Mouse (Mus musculus) C2C12 (cell line): ENCODE measurements around the gene March2. TPM values are rescaled to one million over a fixed set of nuclear protein-coding genes. Genes with fewer than 3 reads are reported as not detected.

Experiments used
- H3K27me3 ChIP-seq: one replicate; pipeline ENCODE4 v1.6.1; 2011; ENCODE audit not compliant: control insufficient read depth, insufficient read depth, insufficient read length
- H3K36me3 ChIP-seq: one replicate; pipeline ENCODE4 v1.6.1; 2011; ENCODE audit not compliant: control insufficient read depth, insufficient read depth
- H3K4me3 ChIP-seq: one replicate; pipeline ENCODE4 v1.5.1; 2011; ENCODE audit warnings: mild to moderate bottlenecking, control low read depth; ENCODE audit not compliant: poor library complexity, insufficient read depth, severe bottlenecking
- H3K79me2 ChIP-seq: one replicate; pipeline ENCODE4 v1.6.1; 2011; ENCODE audit not compliant: control insufficient read depth, insufficient read depth
- H3K79me3 ChIP-seq: one replicate; pipeline ENCODE4 v1.6.1; 2011; ENCODE audit warnings: low read depth, control low read depth
- H3ac ChIP-seq: one replicate; pipeline ENCODE3; 2011; ENCODE audit warnings: low read depth; ENCODE audit not compliant: control insufficient read depth, insufficient read length
- CEBPB ChIP-seq: IDR thresholded peaks from one replicate; pipeline ENCODE4 v1.6.1; 2011; ENCODE audit warnings: low read depth, mild to moderate bottlenecking, control low read depth, moderate library complexity
- CTCF ChIP-seq: IDR thresholded peaks from one replicate; pipeline ENCODE4 v1.5.1; 2011; ENCODE audit not compliant: control insufficient read depth, insufficient read depth, insufficient read length
- FOSL1 ChIP-seq: IDR thresholded peaks from one replicate; pipeline ENCODE4 v1.8.0; 2011; ENCODE audit warnings: mild to moderate bottlenecking, low read length; ENCODE audit not compliant: poor library complexity, insufficient read depth, severe bottlenecking
- MAX ChIP-seq: IDR thresholded peaks from one replicate; pipeline ENCODE4 v1.6.1; 2011; ENCODE audit warnings: mild to moderate bottlenecking, control low read depth
- MYOD1 ChIP-seq: IDR thresholded peaks from one replicate; pipeline ENCODE4 v1.6.1; 2011; ENCODE audit warnings: low read depth; ENCODE audit not compliant: control insufficient read depth, insufficient read length
- MYOG ChIP-seq: IDR thresholded peaks from one replicate; pipeline ENCODE4 v1.6.1; 2011; ENCODE audit not compliant: control insufficient read depth, insufficient read length; ENCODE audit errors: extremely low read depth
- USF1 ChIP-seq: IDR thresholded peaks from one replicate; pipeline ENCODE4 v1.6.1; 2011; ENCODE audit warnings: low read depth, mild to moderate bottlenecking, control low read depth, moderate library complexity
- long read RNA-seq, 2 experiments: library from polyadenylated mRNA; unstranded; transcript quantifications; one replicate each; pipeline ENCODE4 v2.0.0; 2019 to 2020
- polyA plus RNA-seq: library from polyadenylated mRNA; unstranded; fragments of >200 nt; fragmentation: generic; extraction: Trizol; gene quantifications from one replicate; pipeline ENCODE4 v1.2.1, GENCODE M21; 2012; ENCODE audit warnings: missing spikeins

Gene March2
- 30.9 TPM for polyA plus RNA-seq
- long read RNA-seq, experiment 1, transcript March2-205 (5 exons, 1,418 nt): minor isoform, 5 of 58 reads
- long read RNA-seq, experiment 1, transcript March2-203 (5 exons, 1,398 nt): major isoform, 39 of 58 reads
- long read RNA-seq, experiment 1, partial matches to known transcripts: 4 of 58 reads
- long read RNA-seq, experiment 1, other reads (novel, unspliced or antisense): 8 of 58 reads
- long read RNA-seq, experiment 2, transcript March2-203 (5 exons, 1,398 nt): major isoform, 6 of 9 reads
- long read RNA-seq, experiment 2, partial matches to known transcripts: 0 of 9 reads
- long read RNA-seq, experiment 2, other reads (novel, unspliced or antisense): 1 of 9 reads

GRCm38 (mm10) chr17:33718384-33718881 is at the start of gene March2:
Gene March2, minus strand, starts transcription at chr17:33718670.
- Histone ChIP-seq H3K27me3 (no peaks in the 10 kb centered on the region), H3K4me3 (peak within 1 kb of the TSS; percentile 78), H3ac (peak within 1 kb of the TSS; percentile 74), H3K79me2 (no peaks in the 10 kb centered on the region), H3K36me3 (no peaks in the 10 kb centered on the region), H3K79me3 (no peaks in the 10 kb centered on the region)
- no peak for TF ChIP-seq CEBPB
- TF ChIP-seq FOSL1: no peak

GRCm38 (mm10) chr17:33766389-33766788 is 47.9 kb upstream of the March2 start:
- Histone ChIP-seq H3K27me3 (no peaks in the 10 kb centered on the region), H3K79me2 (no peaks in the 10 kb centered on the region)

DNA sequence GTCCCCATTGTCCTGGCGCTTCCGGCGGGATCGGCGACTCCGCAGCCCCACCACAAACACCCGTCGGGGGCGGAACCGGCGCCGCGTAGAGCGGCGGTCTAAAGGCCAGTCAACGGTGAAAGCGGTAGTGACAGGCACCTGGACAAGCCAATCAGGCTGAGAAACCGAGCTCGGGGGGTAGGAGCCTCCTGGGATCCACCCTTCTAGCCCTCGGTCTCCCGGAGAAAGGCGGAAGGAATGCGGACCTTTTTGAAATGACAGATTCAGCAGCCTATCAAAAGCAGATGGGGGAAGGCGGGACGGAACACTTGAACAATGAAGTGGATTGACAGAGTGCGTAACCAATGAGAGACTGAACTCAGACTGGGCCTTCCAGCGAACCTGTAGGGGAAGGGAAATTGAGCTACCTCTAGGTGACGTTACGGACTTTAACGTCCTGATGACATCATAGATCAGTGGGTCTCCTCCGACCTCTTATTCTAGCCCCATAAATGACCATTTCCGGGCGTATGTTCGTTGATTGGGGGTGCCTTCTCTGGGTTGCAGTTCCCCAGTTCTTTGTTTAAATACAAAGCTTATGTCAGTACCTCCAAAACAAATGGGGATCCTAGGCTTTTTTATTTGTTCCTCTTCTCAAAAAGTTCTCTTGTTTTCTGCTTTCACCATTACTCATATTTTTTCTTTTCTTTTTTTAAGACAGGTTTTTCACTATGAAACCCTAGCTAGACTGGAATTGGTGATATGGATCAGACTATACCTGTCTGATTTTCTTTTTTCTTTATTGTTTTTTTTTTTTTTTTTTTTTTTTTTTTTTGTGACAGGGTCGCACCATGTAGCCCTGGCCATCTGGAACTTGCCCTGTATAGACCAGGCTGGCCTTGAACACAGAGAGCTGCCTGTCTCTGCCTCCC is 42.0 kb upstream of the March2 start, which contains the start of gene Rab11b:
Gene Rab11b (minus strand): TSS at position 276 of the 911 bp plus-strand sequence.
- H3K4me3 ChIP-seq: peak within 1 kb of the TSS; percentile 91
- peaks cover 42% of the 10 kb centered on the region for H3K79me2 ChIP-seq
- H3K79me3 ChIP-seq: peaks cover 35% of the 10 kb centered on the region
- H3K36me3 ChIP-seq: peaks cover 5% of the 10 kb centered on the region
- no peaks in the 10 kb centered on the region for H3K27me3 ChIP-seq
- no peak for TF ChIP-seq FOSL1
- TF ChIP-seq USF1: no peak
- H3ac ChIP-seq: peak within 1 kb of the TSS; percentile 78

More at GRCm38 (mm10) chr17:33766389-33766788, 47.9 kb upstream of the March2 start:
- H3K36me3 ChIP-seq: no peaks in the 10 kb centered on the region
- TF ChIP-seq MYOD1: no peak
- no peak for TF ChIP-seq FOSL1
- TF ChIP-seq MYOG: no peak
- no peak for TF ChIP-seq USF1
- TF ChIP-seq MAX: no peak
- no peak for TF ChIP-seq CEBPB
- no peaks in the 10 kb centered on the region for H3K79me3 ChIP-seq
- no peak overlapping the region for H3K4me3 ChIP-seq
- H3ac ChIP-seq: no peak overlapping the region

GRCm38 (mm10) chr17:33759767-33760254 is 41.3 kb upstream of the March2 start:
- Histone ChIP-seq H3K4me3 (peak overlapping the region; percentile 91), H3K79me3 (peaks cover 42% of the 10 kb centered on the region), H3K79me2 (peaks cover 49% of the 10 kb centered on the region), H3K36me3 (peaks cover 5% of the 10 kb centered on the region), H3K27me3 (no peaks in the 10 kb centered on the region), H3ac (peak overlapping the region; percentile 78)
- no peak for TF ChIP-seq FOSL1
- no peak for TF ChIP-seq MYOG
- no peak for TF ChIP-seq MAX
- TF ChIP-seq CEBPB: no peak
- no peak for TF ChIP-seq MYOD1
- TF ChIP-seq USF1: no peak
- TF ChIP-seq CTCF: no peak

DNA sequence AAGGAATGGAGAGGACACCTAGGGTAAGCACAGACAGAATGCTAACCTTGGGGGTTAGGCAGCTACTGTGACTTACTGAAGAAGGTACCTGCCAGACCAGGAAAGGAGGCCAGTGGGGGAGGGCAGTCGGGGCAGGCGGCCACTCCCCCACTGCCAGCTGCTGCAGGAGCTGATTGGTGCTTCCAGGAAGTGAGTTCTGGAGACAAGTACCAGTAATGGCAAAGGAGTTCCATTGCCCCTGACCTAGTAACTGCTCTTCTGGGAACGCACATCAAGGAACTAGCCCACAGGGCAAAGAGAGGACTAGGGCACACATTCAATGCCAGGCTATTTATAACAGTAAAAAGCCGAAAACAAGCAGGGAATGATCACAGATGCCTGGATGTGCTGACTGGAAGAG is 38.8 kb upstream of the March2 start:
- no peaks in the 10 kb centered on the region for H3K27me3 ChIP-seq
- TF ChIP-seq CEBPB (no peak), FOSL1 (no peak), MYOG (no peak), USF1 (no peak), MAX (no peak), CTCF (no peak), MYOD1 (no peak)
- H3K79me2 ChIP-seq: peaks cover 75% of the 10 kb centered on the region
- no peak overlapping the region for H3K4me3 ChIP-seq
- no peak overlapping the region for H3ac ChIP-seq
- peaks cover 66% of the 10 kb centered on the region for H3K79me3 ChIP-seq
- H3K36me3 ChIP-seq: peaks cover 5% of the 10 kb centered on the region
